Mouse (Mus musculus) brain, embryonic 14.5 days (tissue): Measurements from ENCODE around the gene Hs3st1. TPM values are rescaled to one million over a fixed set of nuclear protein-coding genes. Genes with fewer than 3 reads are reported as not detected.

Experiments used
- DNase-seq: peaks from one replicate; pipeline ENCODE4 v3.0.0-alpha.2; 2011; ENCODE audit warnings: low read depth
- CTCF ChIP-seq: fragments of 200-500 bp; IDR thresholded peaks from 2 replicates; pipeline ENCODE4 v1.5.1; 2012; ENCODE audit warnings: inconsistent platforms, mild to moderate bottlenecking, moderate library complexity, borderline replicate concordance; ENCODE audit not compliant: insufficient read depth, insufficient read length; ENCODE audit errors: extremely low read depth
- POLR2A ChIP-seq: fragments of 200-500 bp; IDR thresholded peaks from 2 replicates; pipeline ENCODE4 v1.6.1; 2012; ENCODE audit warnings: mild to moderate bottlenecking, inconsistent platforms, borderline replicate concordance; ENCODE audit not compliant: poor library complexity, insufficient read depth, insufficient read length, severe bottlenecking; ENCODE audit errors: extremely low read depth
- polyA plus RNA-seq: library from polyadenylated mRNA; depleted of rRNA; stranded (reverse); fragments of >200 nt; gene quantifications from 2 replicates; pipeline ENCODE4 v1.2.3, GENCODE M21; 2012

Hs3st1 gene
- polyA plus RNA-seq, 1 experiment: 35.6 TPM

DNA sequence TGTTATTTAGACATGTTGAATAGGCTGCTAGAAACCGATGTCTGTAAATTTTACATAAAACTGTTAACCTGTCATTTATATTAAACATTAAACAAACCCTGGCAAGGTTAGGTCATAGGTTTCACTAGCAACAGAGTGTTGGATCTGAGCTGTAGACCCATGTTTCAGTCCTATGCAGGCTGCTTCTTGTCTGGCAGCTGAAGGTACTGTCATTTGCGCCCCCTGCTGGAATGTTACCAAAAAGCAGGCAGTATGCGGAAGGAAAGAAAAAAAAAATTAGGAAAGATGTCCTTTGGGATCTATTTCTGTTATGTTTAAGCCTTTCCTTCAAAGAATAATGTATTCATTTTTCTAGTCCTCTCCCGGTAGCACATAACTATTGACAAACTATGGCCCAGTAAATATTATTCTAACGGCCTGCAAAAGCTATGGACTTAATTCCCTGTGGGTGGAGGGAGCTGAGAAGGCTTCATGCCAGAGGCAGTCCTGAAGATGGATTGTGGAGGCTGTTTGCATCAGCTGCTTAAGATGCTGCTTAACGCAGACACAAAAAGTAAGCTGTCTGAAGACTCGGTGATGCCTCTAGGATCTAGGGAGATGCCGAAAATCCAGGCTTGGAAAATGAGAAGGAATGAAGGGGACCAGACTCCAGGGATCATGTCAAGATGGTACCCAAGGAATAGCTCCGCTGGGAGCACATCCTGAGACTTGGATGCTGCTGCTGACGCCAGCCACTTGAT, 115.7 kb downstream of the Hs3st1 start:
- TF ChIP-seq POLR2A (no peak), CTCF (peak; percentile 75; the same call in 1 of the 2 replicates)
- peak; percentile 88 for DNase-seq

DNA sequence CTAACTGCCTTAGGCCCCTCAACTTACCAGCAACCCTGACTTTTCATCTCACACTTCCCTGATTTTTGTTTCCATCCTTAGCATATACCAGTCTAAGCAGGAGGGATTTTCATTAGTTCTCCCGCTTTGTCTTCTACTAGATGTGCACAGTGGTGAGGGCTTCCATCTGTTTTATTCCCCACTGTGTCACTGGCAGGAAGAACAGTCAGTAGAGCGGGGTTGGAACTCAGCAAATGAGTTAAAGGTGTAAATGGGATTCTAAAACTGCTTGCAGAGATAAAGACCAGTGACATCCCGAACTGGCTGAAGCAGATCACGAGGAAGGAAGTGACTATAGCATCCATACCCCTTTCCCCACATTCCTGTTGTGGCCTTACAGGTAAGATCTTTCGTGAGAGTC, 116.3 kb downstream of the Hs3st1 start:
- TF ChIP-seq CTCF (no peak), POLR2A (no peak)
- DNase-seq: no peak

DNA sequence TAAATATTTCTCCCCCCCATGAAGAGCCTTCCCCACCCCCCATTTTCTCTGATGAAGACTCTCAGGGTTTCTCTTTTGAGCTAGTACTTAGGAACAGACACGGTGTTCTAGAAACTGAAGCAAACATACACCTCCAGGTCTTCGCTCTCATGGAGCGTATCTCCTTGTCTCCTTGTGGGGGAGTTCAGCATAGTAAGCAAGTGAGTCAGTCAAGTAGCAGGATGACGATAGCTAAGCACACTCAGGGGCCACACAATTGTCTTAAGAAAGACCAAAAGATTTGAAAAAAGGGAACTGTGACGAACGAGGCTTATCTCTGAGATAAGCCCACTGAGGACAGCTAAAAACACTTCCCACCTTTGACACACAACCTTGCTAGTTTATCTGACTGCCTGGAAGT, 117.4 kb downstream of the Hs3st1 start:
- TF ChIP-seq CTCF (no peak), POLR2A (no peak)
- DNase-seq: no peak

DNA sequence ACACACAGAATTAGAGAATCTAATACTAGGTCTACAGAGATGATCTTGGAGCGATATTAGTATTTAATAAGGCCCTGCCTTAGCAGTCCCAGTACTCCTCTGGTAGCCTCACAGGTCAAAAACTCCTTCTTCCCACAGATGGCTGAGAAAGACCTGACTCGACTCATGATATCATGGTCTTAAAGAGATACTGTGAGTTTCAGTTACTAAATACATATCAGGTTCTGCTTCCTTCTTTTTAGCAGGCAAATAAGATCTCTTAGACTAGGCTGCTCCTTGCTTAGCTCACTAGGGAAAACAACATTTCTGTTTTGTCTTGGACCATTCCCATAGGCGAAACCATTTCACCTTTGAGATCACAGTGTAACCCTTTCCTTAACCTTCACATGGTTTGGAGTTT, 119.2 kb downstream of the Hs3st1 start:
- no peak for TF ChIP-seq CTCF
- TF ChIP-seq POLR2A: no peak
- DNase-seq: no peak

DNA sequence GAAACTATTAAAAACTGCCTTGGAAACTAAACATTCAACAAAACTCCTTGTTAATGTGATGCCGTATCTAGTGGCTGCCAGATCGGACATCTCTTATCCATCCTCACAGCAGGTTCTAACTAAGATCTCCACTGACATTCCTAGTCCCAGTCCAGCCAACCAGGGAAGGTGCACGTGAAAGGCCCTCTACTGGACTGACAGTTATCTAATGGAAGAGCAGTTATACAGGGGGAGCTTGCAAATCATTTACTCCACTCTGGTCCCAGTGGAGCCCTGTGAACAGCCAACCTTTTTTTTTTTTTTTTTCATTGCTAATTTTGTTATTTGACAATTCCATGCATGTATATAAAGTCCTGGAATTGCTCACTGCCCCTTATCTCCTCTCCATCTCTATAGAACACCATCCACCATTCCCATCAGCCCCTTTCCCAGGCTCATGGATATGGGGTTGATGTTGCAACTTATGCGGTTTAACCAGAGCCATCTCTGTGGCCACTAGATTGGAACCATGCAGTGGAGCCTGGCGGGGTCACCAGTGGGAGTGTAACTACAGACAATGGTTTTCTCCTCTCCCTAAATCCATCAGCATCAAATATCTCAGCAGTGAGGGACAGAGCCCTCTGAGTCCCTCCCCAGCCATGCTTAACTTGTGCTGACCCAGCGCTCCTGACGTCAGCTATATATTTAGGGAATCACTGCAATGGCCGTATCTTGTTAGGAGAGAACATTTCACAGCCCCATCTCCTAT, 120.8 kb downstream of the Hs3st1 start:
- no peak for DNase-seq
- no peak for TF ChIP-seq CTCF
- no peak for TF ChIP-seq POLR2A

DNA sequence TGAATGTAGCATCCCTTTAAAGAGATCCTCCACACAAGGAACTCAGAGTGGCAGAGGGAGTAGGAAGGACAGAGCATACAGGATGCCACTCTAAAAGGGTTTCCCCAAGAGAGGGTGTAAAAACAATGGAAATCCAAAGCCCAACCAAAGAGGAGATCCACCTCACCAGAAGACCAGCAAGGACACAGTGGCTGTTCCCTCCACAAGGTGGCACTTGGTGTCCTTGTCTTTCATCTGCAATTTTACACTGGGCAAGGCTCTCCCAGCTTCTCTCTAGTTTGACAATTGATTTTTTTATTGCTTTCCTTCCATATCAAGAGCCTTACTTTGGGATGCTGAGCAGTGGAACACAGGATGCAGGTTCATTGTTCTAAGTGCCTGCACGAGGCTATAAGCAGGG, 122.1 kb downstream of the Hs3st1 start:
- peak; percentile 23 for DNase-seq
- TF ChIP-seq CTCF (peak; percentile 24; the same call in 1 of the 2 replicates), POLR2A (no peak)

DNA sequence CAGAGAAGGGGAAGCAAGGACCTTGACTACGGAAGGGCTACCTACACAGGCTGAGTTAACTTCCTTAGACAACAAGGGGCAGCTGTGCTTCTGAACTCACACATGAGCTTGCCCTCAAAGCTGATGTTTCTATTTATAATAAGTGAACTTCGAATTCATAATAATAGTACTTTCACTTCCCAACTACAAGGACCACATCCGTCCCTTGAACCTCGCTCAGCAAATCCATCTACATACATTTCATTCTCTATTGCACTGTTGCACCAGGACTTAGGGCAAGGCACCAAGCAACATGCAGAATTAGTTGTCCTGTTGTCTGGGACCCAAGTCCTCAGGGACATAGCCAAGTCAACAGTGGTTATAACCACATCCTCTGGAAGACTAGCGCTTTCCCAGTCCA, 124.4 kb downstream of the Hs3st1 start:
- no peak for TF ChIP-seq CTCF
- no peak for TF ChIP-seq POLR2A
- no peak for DNase-seq

DNA sequence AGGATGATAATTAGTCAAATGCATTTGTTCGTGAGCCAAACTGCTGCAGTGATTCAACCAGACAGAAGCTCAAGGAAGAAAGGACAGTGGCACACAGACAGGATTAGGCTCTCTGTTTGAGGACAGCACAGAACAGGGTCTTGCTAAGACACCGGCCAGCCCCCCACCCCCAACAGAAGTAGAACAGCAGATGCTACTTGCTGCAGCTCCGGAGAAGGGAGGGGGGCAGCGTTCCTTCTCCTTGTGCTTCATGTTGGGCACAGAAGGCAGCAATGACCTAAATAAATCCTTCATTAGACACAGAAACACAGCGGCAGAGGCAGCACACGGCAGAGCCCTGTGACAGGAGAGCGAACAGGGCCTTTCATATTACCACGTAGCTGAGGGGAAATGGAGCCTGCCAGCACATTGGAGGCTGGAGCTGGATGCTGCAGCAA, 130.2 kb downstream of the Hs3st1 start:
- TF ChIP-seq POLR2A: no peak
- no peak for TF ChIP-seq CTCF
- peak; percentile 73 for DNase-seq

DNA sequence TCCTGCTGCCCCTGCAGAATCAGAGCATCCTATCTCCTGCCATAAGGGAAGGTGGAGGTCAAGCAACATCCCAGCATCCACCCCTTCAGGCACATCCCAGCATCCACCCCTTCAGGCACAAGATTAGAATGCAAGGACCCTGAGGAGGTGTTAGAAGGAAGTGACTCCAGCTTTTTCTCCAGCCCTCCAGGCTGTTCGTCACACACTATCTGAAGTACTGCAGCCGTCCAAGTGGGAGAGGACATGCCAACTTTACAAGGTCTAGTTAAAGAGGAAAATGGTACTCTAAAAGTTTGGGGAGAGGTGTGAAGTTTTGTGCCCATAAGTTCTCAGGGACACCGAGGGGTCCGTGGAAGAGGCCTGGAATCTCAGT, 131.1 kb downstream of the Hs3st1 start:
- TF ChIP-seq POLR2A (no peak), CTCF (no peak)

DNA sequence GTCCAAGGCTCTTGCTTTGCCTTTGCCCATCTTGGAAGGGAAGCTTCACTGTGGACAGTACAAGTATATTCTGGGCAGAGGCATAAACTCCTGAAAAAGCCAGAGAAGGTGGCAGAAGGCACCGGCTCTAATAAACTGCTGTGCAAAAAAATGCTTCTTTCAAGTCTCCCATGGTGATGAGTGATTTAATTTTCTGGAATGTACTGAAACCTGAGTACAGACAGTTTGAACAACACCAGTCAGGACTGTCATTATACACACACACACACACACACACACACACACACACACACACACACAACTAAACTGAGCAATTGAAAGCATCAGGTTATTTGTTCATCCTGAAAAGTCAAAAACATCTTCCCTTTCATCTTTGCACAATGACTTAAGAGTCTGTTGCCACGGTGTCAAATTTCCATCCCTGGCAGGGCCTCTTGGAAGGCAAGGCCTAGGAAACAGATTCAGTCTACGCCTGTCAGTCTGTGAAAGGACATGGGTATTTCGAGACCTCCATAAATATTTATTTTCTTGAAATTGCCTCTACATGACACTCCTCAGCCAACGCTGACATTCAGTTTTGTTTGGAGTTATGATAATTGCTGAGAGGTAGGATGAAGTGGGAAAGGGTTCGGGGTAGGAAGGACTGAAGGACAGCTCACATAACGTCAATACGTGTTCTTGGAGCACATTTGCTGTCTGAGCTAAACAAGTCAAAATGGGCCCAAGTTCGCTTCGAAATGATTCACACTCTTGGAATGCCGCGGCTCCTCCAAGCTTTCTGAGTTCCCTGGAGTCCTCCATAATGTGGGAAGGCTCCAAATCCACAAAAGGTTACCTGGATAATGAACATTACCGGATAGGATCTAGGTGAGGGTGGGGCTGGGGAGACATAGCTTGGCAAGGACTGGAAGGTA, 131.7 kb downstream of the Hs3st1 start:
- TF ChIP-seq POLR2A (no peak), CTCF (no peak)
- peak; percentile 62 for DNase-seq

More for the DNA sequence above, 131.1 kb downstream of the Hs3st1 start:
- DNase-seq: no peak

DNA sequence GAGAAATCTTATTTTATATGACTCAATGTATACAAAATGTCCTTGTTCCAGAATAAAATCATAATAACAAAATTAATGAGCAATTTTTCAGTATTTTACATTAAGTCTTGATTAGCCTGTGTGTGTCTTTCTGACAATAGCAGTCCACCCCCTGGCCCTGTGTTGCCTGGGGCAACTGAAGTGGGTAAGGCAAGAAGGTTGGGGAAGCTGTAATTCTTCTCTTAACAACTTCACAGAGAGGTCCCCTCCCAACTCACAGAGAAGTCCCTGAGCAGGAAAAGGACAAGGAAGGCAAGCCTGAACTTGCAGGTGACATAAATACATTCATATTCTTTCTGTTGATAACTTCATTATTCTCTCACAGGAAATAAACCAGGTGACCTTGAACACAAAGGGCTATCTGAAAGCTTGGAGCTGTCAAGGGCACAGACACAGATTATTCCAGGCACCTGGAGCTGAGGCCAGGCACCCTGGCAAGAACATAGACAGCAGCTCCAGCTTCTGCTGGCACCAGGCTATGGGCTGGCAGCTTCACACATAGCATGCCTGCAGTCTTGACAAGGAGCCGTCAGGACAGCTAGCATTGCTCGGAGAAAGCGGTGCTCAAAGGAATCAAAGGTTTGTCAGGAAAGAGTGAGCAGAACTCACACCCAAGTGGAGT, 134.9 kb downstream of the Hs3st1 start:
- TF ChIP-seq POLR2A (no peak), CTCF (no peak)
- peak; percentile 53 for DNase-seq

DNA sequence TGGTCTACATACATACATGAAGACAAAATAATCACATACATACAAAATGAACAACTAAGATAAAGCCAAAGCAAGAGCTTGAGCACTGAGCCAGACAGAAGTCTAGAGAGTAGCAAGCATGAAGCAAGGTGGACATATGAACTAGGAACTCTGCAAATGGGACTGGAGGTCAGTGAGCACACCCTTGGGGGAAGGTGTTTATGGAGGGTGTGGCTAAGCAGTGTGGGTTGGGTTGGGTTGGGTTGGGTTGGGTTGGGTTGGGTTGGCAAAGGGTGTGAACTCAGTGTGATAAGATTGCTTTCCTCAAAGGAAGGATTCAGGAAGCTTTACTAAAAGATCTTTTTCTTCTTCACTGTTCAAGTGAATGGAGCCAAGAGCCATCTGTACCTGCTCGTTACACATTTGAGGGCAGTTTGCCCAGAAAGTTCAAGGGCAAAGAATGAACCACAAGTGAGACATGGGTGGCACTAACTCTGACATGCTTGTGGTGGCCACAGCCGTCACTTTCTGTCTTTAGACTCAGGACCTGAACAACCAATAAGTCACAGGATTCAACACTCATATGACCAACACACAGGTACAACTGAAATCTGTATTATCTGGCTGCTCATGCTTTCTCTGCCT, 137.8 kb downstream of the Hs3st1 start:
- TF ChIP-seq CTCF (no peak), POLR2A (no peak)
- DNase-seq: no peak
